Mouse (Mus musculus): Measurements from ENCODE around the gene Lpp. TPM values are rescaled to one million over a fixed set of nuclear protein-coding genes. Genes with fewer than 3 reads are reported as not detected.

The Lpp gene
- total RNA-seq, 4 experiments from 2014 or later = 6.2 to 7.6 (median 6.8) TPM

- no peak for DNase-seq (ENCODE audit: low spot score in 2 of 2)
Measured at GRCm38 (mm10) chr16:24846141-24846540, 452.8 kb downstream of the Lpp start.

- DNase-seq (ENCODE audit: low spot score in 2 of 2) = no peak
Measured at GRCm38 (mm10) chr16:24859509-24860140, 466.3 kb downstream of the Lpp start.

GRCm38 (mm10) chr16:24860445-24860844 lies 467.1 kb downstream of the Lpp start:
- no peak for DNase-seq (ENCODE audit: low spot score in 2 of 2)

- no peak for DNase-seq (ENCODE audit: low spot score in 2 of 2)
Measured at GRCm38 (mm10) chr16:24861374-24861773, 468.1 kb downstream of the Lpp start.

GRCm38 (mm10) chr16:24874235-24874634 lies 480.9 kb downstream of the Lpp start:
- no peak for DNase-seq (ENCODE audit: low spot score in 2 of 2)

GRCm38 (mm10) chr16:24875661-24876060 lies 482.4 kb downstream of the Lpp start:
- DNase-seq (ENCODE audit: low spot score in 2 of 2) = no peak

- no peak for DNase-seq (ENCODE audit: low spot score in 2 of 2)
Measured at GRCm38 (mm10) chr16:24878977-24879376, 485.7 kb downstream of the Lpp start.

GRCm38 (mm10) chr16:24880698-24881097 lies 487.4 kb downstream of the Lpp start:
- peak in 1 of 2 experiments; percentile 17 for DNase-seq (ENCODE audit: low spot score in 2 of 2)

- no peak for DNase-seq (ENCODE audit: low spot score in 2 of 2)
Measured at GRCm38 (mm10) chr16:24881981-24882775, 488.9 kb downstream of the Lpp start.

- DNase-seq (ENCODE audit: low spot score in 2 of 2) = no peak
Measured at GRCm38 (mm10) chr16:24884017-24884416, 490.7 kb downstream of the Lpp start.

GRCm38 (mm10) chr16:24886346-24886745 lies 493.0 kb downstream of the Lpp start:
- no peak for DNase-seq (ENCODE audit: low spot score in 2 of 2)

GRCm38 (mm10) chr16:24886943-24887342 lies 493.6 kb downstream of the Lpp start:
- no peak for DNase-seq (ENCODE audit: low spot score in 2 of 2)

- DNase-seq (ENCODE audit: low spot score in 2 of 2) = no peak
Measured at GRCm38 (mm10) chr16:24891453-24891852, 498.1 kb downstream of the Lpp start.

- DNase-seq (ENCODE audit: low spot score in 2 of 2) = peak in 1 of 2 experiments; percentile 18
Measured at GRCm38 (mm10) chr16:24895160-24895559, 501.9 kb downstream of the Lpp start.

GRCm38 (mm10) chr16:24897641-24898040 lies 504.3 kb downstream of the Lpp start:
- no peak for DNase-seq (ENCODE audit: low spot score in 2 of 2)

GRCm38 (mm10) chr16:24900241-24900796 lies 507.0 kb downstream of the Lpp start:
- no peak for DNase-seq (ENCODE audit: low spot score in 2 of 2)

GRCm38 (mm10) chr16:24901139-24901859 lies 508.0 kb downstream of the Lpp start:
- no peak for DNase-seq (ENCODE audit: low spot score in 2 of 2)

GRCm38 (mm10) chr16:24902111-24902510 lies 508.8 kb downstream of the Lpp start:
- DNase-seq (ENCODE audit: low spot score in 2 of 2) = no peak

GRCm38 (mm10) chr16:24908926-24909325 lies 515.6 kb downstream of the Lpp start:
- peak in 1 of 2 experiments; percentile 16 for DNase-seq (ENCODE audit: low spot score in 2 of 2)

- no peak for DNase-seq (ENCODE audit: low spot score in 2 of 2)
Measured at GRCm38 (mm10) chr16:24910321-24910720, 517.0 kb downstream of the Lpp start.

- no peak for DNase-seq (ENCODE audit: low spot score in 2 of 2)
Measured at GRCm38 (mm10) chr16:24910834-24911233, 517.5 kb downstream of the Lpp start.

- no peak for DNase-seq (ENCODE audit: low spot score in 2 of 2)
Measured at GRCm38 (mm10) chr16:24912381-24912780, 519.1 kb downstream of the Lpp start.
